Mouse (Mus musculus) heart, postnatal 0 days (tissue): ENCODE data around the gene Tmem30a.

Experiments used
- CTCF ChIP-seq: IDR thresholded peaks from 2 replicates; pipeline ENCODE4 v1.5.1; 2016; ENCODE audit warnings: antibody characterized with exemption, control low read depth, low read depth
- EP300 ChIP-seq: IDR thresholded peaks from 2 replicates; pipeline ENCODE4 v1.6.1; 2016; ENCODE audit warnings: antibody characterized with exemption, low read depth

DNA sequence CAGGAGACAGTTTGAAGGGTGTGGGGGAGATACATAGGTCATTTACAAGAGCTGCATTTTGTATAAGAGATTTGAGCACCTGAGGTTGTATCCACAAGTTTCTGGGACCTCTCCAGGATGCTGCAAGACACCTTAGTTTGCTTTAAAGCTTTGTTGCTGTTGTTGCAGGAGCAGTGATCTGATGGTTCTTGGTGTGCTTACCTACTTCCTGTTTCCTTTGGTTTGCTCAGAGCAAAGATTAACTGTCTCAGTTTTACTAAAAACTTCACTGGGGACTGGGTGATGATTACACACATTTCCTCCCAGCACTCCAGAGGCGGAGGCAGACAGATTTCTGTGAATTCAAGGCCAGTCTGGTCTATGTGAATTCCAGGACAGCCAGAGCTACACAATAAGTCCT, 1.8 kb upstream of the Tmem30a start:
- no peak for TF ChIP-seq CTCF
- TF ChIP-seq EP300, result no peak
